Mouse (Mus musculus): ENCODE data around the gene Inpp5d. TPM values are rescaled to one million over a fixed set of nuclear protein-coding genes. Genes with fewer than 3 reads are reported as not detected.

Gene Inpp5d
- polyA plus RNA-seq, 1 experiment from 2014 or later = 0.30 TPM

DNA sequence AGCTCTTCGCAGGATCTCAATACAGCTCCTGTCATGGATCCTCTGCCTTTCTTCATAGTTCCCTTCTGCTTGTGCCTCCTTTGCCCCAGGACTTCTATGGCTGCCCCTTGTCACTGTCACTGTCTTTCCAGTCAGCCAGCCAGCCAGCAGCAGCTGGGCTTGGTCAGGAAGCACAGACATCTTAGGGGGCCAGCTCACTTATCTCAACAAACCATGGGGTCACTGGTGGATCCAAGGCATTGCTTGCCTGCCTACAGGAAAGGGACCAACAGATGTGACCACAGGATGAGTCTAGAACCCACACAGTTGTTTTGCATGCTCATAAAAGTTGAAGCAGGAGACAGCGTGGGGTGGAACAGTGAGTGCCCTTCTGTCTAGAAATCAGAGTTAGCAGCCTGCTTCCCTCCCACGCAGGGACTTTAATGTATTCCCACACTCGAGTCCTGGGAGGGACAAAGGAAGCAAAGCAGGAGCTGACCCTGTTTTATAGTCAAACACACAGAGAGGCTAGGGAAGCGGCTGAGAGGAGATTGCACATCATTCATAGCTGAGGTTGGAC is 79.9 kb downstream of the Inpp5d start:
- in situ Hi-C loops (cut with MboI; ENCODE audit: low pct_unique_long_range_greater_than_20kb) = no loop called here
- CTCF ChIA-PET = no interaction called here

DNA sequence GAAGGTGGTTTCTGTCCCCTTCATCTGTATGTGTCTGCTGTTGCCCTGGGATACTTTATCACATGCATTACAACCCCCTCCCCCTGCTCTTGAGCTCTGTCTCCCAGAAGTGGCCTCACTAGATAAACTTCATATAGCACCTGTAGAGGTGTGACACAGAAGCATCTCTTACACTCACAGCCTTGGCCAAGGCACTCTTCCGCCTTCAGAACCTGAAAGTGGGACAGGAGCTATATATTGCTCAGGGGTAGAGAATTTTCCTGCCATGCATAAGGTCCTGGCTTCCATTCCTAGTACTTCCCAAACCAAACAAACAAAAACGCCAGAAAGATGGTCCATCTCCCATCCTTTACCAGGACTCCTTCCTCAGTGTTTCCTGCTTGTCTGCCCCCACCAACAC is 84.1 kb downstream of the Inpp5d start:
- ChIA-PET CTCF (no interaction called here), POLR2A (no interaction called here)
- DNase-seq (ENCODE audit: low read depth, low spot score) (no peak), ATAC-seq (no peak)
- TF ChIP-seq CTCF (IDR thresholded peaks at IDR 0.05) = no peak
- in situ Hi-C loops (cut with MboI; ENCODE audit: low pct_unique_long_range_greater_than_20kb) = no loop called here
- H3K27me3 ChIP-seq = no peaks in the 10 kb centered on the region

More for the DNA sequence above, 79.9 kb downstream of the Inpp5d start:
- TF ChIP-seq CTCF (IDR thresholded peaks at IDR 0.05) = no peak
- POLR2A ChIA-PET = no interaction called here
- DNase-seq (ENCODE audit: low read depth, low spot score) (no peak), ATAC-seq (no peak)
- no peaks in the 10 kb centered on the region for H3K27me3 ChIP-seq

DNA sequence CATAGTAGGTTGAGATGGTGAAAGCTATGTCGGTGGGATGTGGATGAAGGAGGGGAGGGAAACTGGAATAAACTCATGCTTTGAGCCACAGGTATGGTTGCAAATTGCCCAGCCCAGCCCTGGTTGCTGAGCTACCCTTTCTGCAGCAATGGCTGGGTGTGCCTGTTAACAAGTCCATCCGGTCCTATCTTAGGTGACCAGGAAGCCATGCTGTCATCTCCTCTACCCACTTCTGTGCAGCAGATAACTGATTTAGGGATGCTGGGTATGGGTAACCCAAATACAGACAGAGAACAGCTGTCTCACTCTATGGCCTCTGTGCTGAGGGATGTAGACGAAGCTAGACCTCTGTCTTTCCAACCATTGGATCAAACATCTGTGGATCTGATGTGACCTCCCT is 86.2 kb downstream of the Inpp5d start:
- H3K27me3 ChIP-seq = no peaks in the 10 kb centered on the region
- CTCF ChIA-PET = interaction anchor here (1.0 to 1.6 kb wide), 2 partner anchors 18 to 23 kb away, joined by 3 to 4 read pairs; no protein-coding TSS in a partner anchor
- in situ Hi-C loops (cut with MboI; ENCODE audit: low pct_unique_long_range_greater_than_20kb) = no loop called here
- TF ChIP-seq CTCF (IDR thresholded peaks at IDR 0.05) = no peak
- DNase-seq (ENCODE audit: low read depth, low spot score) (no peak), ATAC-seq (no peak)
- POLR2A ChIA-PET = no interaction called here

DNA sequence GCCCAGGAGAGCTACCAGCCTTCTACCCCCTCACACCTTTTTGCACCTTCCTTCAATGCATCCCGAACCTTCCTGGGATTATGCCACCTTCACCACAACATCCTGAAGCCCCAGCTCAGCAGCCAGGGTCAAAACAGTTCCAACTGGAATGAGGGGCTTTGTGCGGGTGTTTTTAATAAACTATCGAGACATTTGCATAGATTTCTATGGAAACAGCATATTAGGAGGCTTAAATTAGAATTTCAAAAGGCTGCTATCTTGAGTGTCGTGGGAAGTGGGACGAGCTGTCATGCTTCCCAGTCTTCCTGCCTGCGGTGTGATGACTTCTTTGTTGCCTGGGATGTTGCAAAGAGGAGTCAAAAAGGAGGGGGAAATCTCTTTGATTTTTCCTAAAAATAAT is 88.9 kb downstream of the Inpp5d start:
- ChIA-PET POLR2A (no interaction called here), CTCF (no interaction called here)
- ATAC-seq = no peak
- no peak for TF ChIP-seq CTCF (IDR thresholded peaks at IDR 0.05)
- in situ Hi-C loops (cut with MboI; ENCODE audit: low pct_unique_long_range_greater_than_20kb) = no loop called here
- no peaks in the 10 kb centered on the region for H3K27me3 ChIP-seq
- DNase-seq (ENCODE audit: low read depth, low spot score) = no peak

DNA sequence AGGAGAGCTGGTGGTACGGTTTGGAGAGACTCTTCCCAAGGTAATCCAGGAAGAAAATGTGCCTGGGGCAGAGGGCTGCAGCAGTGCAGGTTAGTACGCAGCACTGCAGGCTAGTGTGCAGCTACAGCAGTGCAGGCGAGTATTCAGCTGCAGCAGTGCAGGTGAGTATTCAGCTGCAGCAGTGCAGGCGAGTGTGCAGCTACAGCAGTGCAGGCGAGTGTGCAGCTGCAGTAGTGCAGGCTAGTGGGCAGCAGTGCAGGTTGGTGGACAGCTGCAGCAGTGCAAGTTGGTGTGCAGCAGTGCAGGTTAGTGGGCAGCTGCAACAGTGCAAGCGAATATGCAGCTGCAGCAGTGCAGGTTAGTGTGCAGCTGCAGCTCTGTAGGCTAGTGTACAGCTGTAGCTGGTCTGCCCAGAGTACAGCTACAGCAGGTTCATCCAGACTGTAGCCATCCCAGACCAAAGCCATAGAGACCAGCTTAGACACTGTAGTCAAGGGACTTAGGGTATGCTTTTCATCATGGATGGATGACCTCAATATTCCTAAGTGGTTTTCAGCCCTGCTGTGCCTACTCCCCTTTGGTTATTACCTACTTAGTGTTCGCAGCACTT is 89.7 kb downstream of the Inpp5d start:
- POLR2A ChIA-PET = no interaction called here
- CTCF ChIA-PET = no interaction called here
- ATAC-seq (no peak), DNase-seq (ENCODE audit: low read depth, low spot score) (no peak)
- in situ Hi-C loops (cut with MboI; ENCODE audit: low pct_unique_long_range_greater_than_20kb) = no loop called here
- no peak for TF ChIP-seq CTCF (IDR thresholded peaks at IDR 0.05)
- no peaks in the 10 kb centered on the region for H3K27me3 ChIP-seq

DNA sequence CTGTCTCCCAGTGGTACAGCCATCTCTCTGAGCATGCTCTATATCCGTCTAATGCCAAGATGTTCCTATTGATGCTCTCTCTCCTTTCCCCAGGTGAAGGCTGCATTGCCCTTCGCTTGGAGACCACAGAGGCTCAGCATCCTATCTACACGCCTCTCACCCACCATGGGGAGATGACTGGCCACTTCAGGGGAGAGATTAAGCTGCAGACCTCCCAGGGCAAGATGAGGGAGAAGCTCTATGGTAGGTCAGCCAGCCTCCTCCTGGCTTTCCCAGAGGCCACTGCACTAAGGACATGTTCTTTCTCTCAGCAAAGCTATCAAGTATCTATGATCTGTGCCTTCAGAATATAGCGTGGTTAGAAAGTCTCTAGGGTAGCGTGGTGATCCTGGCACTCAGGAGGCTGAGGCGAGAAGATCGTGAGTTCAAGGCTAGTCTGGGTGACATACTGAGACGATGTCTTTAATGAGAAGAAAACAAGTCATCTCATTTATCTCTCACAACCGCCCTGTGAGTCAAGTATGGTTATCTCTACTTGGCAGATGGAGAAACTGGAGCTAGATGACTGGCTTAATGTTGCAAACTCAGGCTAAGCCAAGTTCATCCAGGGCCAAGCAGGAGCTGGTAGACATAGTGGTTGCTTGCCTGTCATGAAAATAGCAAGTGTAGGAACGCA is 92.0 kb downstream of the Inpp5d start:
- no peak for TF ChIP-seq CTCF (IDR thresholded peaks at IDR 0.05)
- no peak for ATAC-seq
- DNase-seq (ENCODE audit: low read depth, low spot score) = no peak
- H3K27me3 ChIP-seq = no peaks in the 10 kb centered on the region
- ChIA-PET POLR2A (no interaction called here), CTCF (interaction anchor here (1.0 to 1.5 kb wide), 2 partner anchors 27 to 179 kb away, joined by 3 to 5 read pairs; no protein-coding TSS in a partner anchor)
- in situ Hi-C loops (cut with MboI; ENCODE audit: low pct_unique_long_range_greater_than_20kb) = no loop called here

DNA sequence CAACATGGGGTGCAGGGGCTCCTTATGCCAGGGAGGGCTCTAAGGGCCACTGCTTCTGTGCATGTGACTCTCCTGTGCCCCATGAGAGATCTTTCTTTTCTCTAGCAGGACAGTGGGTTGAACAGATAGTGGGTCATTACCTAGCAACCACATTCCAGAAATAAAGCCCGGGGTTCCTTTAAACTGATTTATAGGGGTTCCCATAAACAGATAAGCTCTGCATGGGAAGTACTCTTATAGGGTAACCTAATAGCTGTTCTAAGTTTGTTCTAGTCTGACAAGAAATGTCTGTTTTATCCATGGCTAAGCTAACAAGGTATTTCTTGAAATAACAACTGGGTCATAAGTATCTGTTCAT is 92.5 kb downstream of the Inpp5d start:
- DNase-seq (ENCODE audit: low read depth, low spot score) = no peak
- no peak for TF ChIP-seq CTCF (IDR thresholded peaks at IDR 0.05)
- H3K27me3 ChIP-seq = no peaks in the 10 kb centered on the region
- CTCF ChIA-PET = interaction anchor here (1.0 to 1.5 kb wide), 2 partner anchors 28 to 180 kb away, joined by 3 to 5 read pairs; no protein-coding TSS in a partner anchor
- in situ Hi-C loops (cut with MboI; ENCODE audit: low pct_unique_long_range_greater_than_20kb) = no loop called here
- POLR2A ChIA-PET = no interaction called here
- ATAC-seq = no peak

DNA sequence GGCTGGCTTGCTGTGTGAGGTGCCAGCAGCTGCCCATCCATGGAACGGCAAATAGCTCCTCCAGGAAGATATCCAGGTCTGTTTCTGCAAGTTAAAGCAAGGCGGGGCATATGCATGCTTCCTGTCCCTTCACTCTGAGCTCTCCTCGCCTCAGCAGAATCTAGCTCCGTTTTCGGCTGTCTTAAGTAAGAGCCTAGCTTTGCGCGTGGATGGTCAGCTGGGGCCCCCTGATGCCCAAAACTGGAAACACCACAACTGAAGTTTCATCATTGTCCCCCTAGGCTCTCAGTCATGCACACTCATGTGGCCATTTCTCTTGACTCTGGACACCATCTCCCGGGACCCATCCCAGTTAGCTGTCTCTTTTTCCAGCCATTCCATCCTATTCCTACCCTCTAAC is 101.3 kb downstream of the Inpp5d start:
- DNase-seq (ENCODE audit: low read depth, low spot score) (no peak), ATAC-seq (no peak)
- POLR2A ChIA-PET = interaction anchor here (0.6 kb wide), 1 partner anchor 686 kb away, joined by 4 read pairs; no protein-coding TSS in a partner anchor
- CTCF ChIA-PET = interaction anchor here (0.9 to 2.8 kb wide), 6 partner anchors 173 to 274 kb away, joined by 3 to 16 read pairs (median 4); no protein-coding TSS in a partner anchor
- TF ChIP-seq CTCF (IDR thresholded peaks at IDR 0.05) = peak; percentile 68
- no peaks in the 10 kb centered on the region for H3K27me3 ChIP-seq
- in situ Hi-C loops (cut with MboI; ENCODE audit: low pct_unique_long_range_greater_than_20kb) = no loop called here

DNA sequence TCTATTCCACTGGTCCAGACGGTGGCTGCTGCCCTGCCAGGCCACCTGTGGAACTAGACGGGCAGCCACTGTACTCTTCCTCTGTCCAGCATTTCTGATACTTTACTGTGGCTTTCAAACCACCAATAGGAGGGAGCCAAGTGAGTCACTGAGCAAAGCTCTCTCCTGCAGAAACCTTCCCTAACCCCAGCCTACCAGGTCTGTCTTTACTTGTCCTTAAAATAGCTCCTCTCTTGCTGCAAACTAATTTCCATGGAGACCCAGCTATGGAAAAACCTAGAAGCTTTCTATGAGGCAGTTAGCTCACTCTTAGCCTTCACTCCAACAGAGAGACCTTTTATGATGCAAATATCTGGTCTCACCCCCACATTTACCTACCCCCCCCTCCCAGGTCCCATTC is 102.0 kb downstream of the Inpp5d start:
- in situ Hi-C loops (cut with MboI; ENCODE audit: low pct_unique_long_range_greater_than_20kb) = no loop called here
- H3K27me3 ChIP-seq = no peaks in the 10 kb centered on the region
- DNase-seq (ENCODE audit: low read depth, low spot score) (peak; percentile 7), ATAC-seq (no peak)
- POLR2A ChIA-PET = no interaction called here
- TF ChIP-seq CTCF (IDR thresholded peaks at IDR 0.05) = no peak
- CTCF ChIA-PET = interaction anchor here (0.9 to 2.8 kb wide), 5 partner anchors 116 to 274 kb away, joined by 3 to 16 read pairs (median 3); no protein-coding TSS in a partner anchor

DNA sequence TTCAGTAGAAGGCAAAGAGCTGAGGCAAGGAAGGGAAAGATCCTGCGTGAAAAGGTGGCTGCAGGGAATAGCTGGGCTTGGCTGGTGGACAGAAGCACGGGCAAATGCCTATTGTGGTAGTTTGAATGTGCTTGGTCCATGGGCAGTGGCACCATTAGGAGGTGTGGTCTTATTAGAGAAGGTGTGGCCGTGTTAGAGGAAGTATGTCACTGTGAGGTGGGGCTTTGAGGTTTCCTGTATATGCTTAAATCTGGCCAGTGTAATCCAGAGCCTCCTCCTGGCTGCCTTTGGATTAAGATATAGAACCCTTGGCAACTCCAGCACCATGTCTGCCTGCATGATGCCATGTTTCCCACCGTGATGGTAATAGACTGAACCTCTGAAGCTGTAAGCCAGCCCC is 103.2 kb downstream of the Inpp5d start:
- TF ChIP-seq CTCF (IDR thresholded peaks at IDR 0.05) = no peak
- no peak for ATAC-seq

DNA sequence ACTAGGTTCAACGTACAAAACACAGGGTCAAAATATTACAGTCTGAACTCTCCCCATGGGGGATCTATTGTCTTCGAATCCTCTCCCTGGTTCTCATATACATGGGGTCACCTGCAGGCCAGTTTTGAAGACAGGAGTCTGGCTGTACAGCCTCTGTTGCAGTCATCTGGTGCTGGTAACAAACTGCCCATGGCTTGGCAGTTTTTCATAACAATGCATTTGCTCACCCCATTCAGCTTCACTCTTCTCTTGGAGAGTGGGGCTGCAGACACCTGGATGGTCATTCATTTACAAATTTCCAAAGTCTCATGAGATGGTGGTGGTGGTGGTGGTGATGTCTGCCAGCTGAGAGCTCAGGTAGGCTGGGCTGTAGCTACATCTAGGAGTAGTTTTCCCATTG is 109.0 kb downstream of the Inpp5d start:
- CTCF ChIA-PET = interaction anchor here (1.2 to 1.5 kb wide), 2 partner anchors 11 to 22 kb away, joined by 3 to 4 read pairs; no protein-coding TSS in a partner anchor
- DNase-seq (ENCODE audit: low read depth, low spot score) (no peak), ATAC-seq (no peak)
- TF ChIP-seq CTCF (IDR thresholded peaks at IDR 0.05) = no peak
- in situ Hi-C loops (cut with MboI; ENCODE audit: low pct_unique_long_range_greater_than_20kb) = no loop called here
- no peaks in the 10 kb centered on the region for H3K27me3 ChIP-seq
- POLR2A ChIA-PET = no interaction called here

More for the DNA sequence above, 103.2 kb downstream of the Inpp5d start:
- in situ Hi-C loops (cut with MboI; ENCODE audit: low pct_unique_long_range_greater_than_20kb) = no loop called here
- H3K27me3 ChIP-seq = no peaks in the 10 kb centered on the region
- ChIA-PET POLR2A (no interaction called here), CTCF (interaction anchor here (1.4 to 1.5 kb wide), 2 partner anchors 32 to 215 kb away, joined by 3 to 4 read pairs; no protein-coding TSS in a partner anchor)
- DNase-seq (ENCODE audit: low read depth, low spot score) = no peak
